Mouse (Mus musculus): ENCODE measurements at regions not wholly inside any gene's neighbourhood (a gene's known extent, or its start where the extent isn't known, plus 50 kb on each side); places are given as distances from the start of the nearest gene placed in this dataset.

DNA sequence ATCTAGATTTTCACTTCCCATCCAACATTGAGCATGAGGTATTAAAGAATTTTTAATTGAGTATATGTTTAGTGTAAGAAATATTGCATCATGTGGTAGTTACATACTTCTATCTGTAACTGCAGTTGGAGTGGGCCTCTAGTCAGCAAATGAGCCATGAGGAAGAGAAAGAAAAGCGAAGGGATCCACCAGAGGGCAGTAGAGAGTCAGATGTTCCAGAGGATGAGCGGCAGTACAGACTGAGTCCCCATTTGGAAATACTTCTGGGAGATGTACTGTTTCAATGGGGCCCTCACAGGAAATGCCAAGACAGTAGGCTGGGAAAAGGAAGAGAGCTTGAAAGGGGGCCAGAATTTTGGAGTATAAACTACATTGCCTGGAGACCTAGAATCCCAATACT, 221.2 kb downstream of the Myh15 start:
- H3K4me1 ChIP-seq (ENCODE audit: control insufficient read depth, insufficient read depth, low read length), result no peaks in the 10 kb centered on the region
- ATAC-seq (ENCODE audit: insufficient number of reproducible peaks, low FRiP score, low TSS enrichment, low read depth) (peak; percentile 47; the same call in 1 of the 2 replicates), DNase-seq (ENCODE audit: low spot score) (peak; percentile 83)
- H3K9me3 ChIP-seq (ENCODE audit: control insufficient read depth, low read length), result no peaks in the 10 kb centered on the region
- H3K36me3 ChIP-seq (ENCODE audit: control insufficient read depth, insufficient read depth, low read length), result no peaks in the 10 kb centered on the region
- no peak overlapping the region for H3K27ac ChIP-seq (replicated peaks; ENCODE audit: low read depth, low read length)
- H3K9ac ChIP-seq (ENCODE audit: low read length), result no peak overlapping the region
- WGBS, result 7% methylated on average over 2 of the region's 2 CpGs
- H3K4me2 ChIP-seq (ENCODE audit: low read depth, severe bottlenecking), result no peak overlapping the region
- H3K4me3 ChIP-seq (ENCODE audit: low read depth, low read length), result no peak overlapping the region
- no peaks in the 10 kb centered on the region for H3K27me3 ChIP-seq (ENCODE audit: control insufficient read depth, insufficient read depth, low read length)

DNA sequence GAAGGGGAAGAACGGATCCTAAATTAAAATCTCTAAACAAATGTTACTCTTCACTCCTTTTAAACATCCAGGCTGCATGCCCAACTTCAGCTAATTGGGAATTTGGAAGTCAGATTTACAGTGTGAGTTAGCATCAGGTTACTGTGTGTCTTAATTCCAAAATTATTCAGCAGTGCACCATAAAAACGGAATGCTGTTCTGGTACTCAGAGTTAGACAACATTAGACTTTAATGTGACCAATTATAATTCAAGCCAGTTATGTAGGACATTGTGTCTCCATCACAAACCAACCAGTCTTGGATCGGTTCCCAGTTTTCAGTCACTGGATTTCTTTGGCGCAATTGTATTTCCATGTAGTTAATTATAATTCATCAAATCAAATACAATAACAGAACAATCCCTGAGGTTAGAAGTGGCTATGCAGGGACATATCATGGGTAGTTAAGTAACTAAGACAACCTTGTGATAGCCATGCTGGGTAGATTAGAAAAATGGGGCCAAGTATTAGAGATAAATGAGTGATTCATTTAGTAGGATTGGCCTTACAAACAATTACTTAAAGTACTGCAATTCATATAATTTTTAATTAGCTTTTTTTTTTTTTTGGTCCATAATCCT, 230.9 kb downstream of the Myh15 start:
- no peaks in the 10 kb centered on the region for H3K36me3 ChIP-seq (ENCODE audit: control insufficient read depth, insufficient read depth, low read length)
- H3K4me1 ChIP-seq (ENCODE audit: control insufficient read depth, insufficient read depth, low read length), result no peaks in the 10 kb centered on the region
- 84% methylated on average over 4 of the region's 4 CpGs for WGBS
- H3K9me3 ChIP-seq (ENCODE audit: control insufficient read depth, low read length), result no peaks in the 10 kb centered on the region
- no peaks in the 10 kb centered on the region for H3K27me3 ChIP-seq (ENCODE audit: control insufficient read depth, insufficient read depth, low read length)
- no peak for DNase-seq (ENCODE audit: low spot score)
- H3K27ac ChIP-seq (replicated peaks; ENCODE audit: low read depth, low read length), result no peak overlapping the region
- H3K9ac ChIP-seq (ENCODE audit: low read length), result no peak overlapping the region
- no peak overlapping the region for H3K4me3 ChIP-seq (ENCODE audit: low read depth, low read length)
- H3K4me2 ChIP-seq (ENCODE audit: low read depth, severe bottlenecking), result no peak overlapping the region
- ATAC-seq (ENCODE audit: insufficient number of reproducible peaks, low FRiP score, low TSS enrichment, low read depth), result no peak

DNA sequence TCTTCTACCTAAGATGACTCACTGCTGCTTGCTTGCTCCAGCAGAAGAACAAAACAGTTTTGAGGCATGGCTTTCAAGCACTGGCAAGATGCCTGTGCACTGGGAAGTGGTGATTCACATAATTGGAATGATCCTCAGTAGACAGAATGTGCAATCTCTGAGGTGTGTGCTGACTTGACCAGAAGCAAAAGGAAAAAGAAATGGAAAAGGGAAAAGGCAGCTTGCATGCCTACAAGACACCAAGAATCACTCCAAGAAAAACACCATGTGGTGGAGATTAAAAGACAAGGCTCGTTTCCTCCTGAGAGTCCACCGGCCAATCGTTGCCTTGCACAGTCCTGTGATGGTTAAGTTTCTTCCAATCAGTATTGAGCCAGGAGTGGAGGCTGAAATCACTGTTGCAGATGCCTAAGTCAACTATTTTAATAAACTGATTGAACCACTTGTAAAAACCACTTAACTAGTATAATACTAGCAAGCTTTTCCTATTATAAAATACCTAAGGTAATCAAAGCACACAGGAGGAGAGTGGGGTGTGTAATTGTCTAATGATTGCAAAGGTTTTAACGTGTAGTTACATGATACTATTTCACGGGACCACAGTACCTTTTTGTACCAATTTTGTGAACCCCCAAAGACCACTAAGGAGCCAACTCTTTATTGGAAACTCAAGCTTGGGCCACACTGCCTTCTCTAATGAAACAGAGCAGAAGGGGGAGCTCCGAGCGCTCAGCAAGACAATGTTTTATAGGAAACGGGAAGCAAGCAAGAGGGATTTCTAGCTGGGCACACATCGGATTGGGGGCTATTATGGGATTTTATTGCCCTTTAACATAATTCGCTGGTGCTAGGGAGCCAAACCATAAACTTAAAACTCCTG, 232.2 kb downstream of the Myh15 start:
- H3K27me3 ChIP-seq (ENCODE audit: control insufficient read depth, insufficient read depth, low read length), result no peaks in the 10 kb centered on the region
- H3K4me1 ChIP-seq (ENCODE audit: control insufficient read depth, insufficient read depth, low read length), result no peaks in the 10 kb centered on the region
- peak; percentile 74 for ATAC-seq (ENCODE audit: insufficient number of reproducible peaks, low FRiP score, low TSS enrichment, low read depth)
- no peak overlapping the region for H3K27ac ChIP-seq (replicated peaks; ENCODE audit: low read depth, low read length)
- no peak overlapping the region for H3K4me2 ChIP-seq (ENCODE audit: low read depth, severe bottlenecking)
- no peaks in the 10 kb centered on the region for H3K9me3 ChIP-seq (ENCODE audit: control insufficient read depth, low read length)
- DNase-seq (ENCODE audit: low spot score), result peak; percentile 24
- WGBS, result 47% methylated on average over 10 of the region's 10 CpGs
- H3K9ac ChIP-seq (ENCODE audit: low read length), result no peak overlapping the region
- H3K36me3 ChIP-seq (ENCODE audit: control insufficient read depth, insufficient read depth, low read length), result no peaks in the 10 kb centered on the region
- no peak overlapping the region for H3K4me3 ChIP-seq (ENCODE audit: low read depth, low read length)

DNA sequence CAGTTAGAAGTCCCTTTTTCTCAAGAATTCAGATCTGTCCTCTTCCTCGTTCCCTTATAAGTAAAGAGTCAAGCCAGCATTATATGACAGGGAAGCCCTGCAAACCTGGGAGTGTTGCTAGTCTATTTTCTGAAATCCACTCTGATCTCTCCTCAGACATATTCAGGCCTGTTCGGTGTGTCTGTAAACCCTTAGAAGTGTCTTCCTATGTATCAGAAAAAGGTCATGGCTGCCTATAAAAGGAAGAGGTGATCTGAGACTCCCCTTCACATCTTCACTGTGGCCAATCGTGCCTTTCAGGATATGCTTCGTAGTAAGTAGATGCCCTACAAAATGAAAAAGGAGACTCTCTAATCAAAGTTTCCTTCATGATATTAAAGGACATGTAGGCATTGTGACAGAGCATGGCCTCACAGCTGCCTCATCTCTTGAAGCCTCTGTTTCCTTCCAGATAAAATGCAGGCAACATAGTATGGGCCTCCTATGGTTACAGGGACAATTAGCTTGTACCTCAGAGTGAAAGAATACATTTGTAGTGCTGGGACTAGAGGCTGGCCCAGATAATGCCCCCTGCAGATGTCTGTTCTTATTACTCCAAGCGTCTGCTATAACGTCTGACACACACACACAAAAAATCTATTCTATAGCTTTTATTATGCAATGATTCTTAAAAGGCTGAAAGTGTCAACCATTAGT, 246.5 kb downstream of the Myh15 start:
- 86% methylated on average over 6 of the region's 6 CpGs for WGBS
- Histone ChIP-seq H3K9me3 (ENCODE audit: control insufficient read depth, low read length) (no peaks in the 10 kb centered on the region), H3K4me3 (ENCODE audit: low read depth, low read length) (no peak overlapping the region), H3K27me3 (ENCODE audit: control insufficient read depth, insufficient read depth, low read length) (no peaks in the 10 kb centered on the region), H3K36me3 (ENCODE audit: control insufficient read depth, insufficient read depth, low read length) (no peaks in the 10 kb centered on the region), H3K4me1 (ENCODE audit: control insufficient read depth, insufficient read depth, low read length) (no peaks in the 10 kb centered on the region), H3K9ac (ENCODE audit: low read length) (no peak overlapping the region), H3K27ac (replicated peaks; ENCODE audit: low read depth, low read length) (no peak overlapping the region), H3K4me2 (ENCODE audit: low read depth, severe bottlenecking) (no peak overlapping the region)
- DNase-seq (ENCODE audit: low spot score) (no peak), ATAC-seq (ENCODE audit: insufficient number of reproducible peaks, low FRiP score, low TSS enrichment, low read depth) (no peak)

DNA sequence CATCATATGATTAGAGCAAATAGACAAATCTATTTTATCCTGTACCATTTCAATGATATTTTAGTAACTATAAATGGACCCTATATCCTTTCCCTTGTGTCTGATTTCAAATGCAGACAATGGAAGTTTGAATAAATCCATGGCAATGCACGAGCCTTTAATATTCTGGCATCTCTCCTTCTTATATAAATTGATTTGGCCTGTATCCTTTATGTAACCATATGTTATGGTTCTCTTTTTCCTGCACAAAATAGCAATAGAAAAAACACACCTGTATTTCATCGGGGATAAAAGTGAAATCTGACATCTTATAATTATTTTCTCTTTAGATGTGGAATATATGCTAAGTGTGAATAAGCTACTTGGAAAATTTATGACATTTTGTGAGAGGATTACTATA, 247.1 kb downstream of the Myh15 start:
- ATAC-seq (ENCODE audit: insufficient number of reproducible peaks, low FRiP score, low TSS enrichment, low read depth) (no peak), DNase-seq (ENCODE audit: low spot score) (no peak)
- no peaks in the 10 kb centered on the region for H3K27me3 ChIP-seq (ENCODE audit: control insufficient read depth, insufficient read depth, low read length)
- H3K4me1 ChIP-seq (ENCODE audit: control insufficient read depth, insufficient read depth, low read length), result no peaks in the 10 kb centered on the region
- H3K9me3 ChIP-seq (ENCODE audit: control insufficient read depth, low read length), result no peaks in the 10 kb centered on the region
- H3K36me3 ChIP-seq (ENCODE audit: control insufficient read depth, insufficient read depth, low read length), result no peaks in the 10 kb centered on the region
- H3K4me3 ChIP-seq (ENCODE audit: low read depth, low read length), result no peak overlapping the region
- no peak overlapping the region for H3K9ac ChIP-seq (ENCODE audit: low read length)
- 86% methylated on average over 2 of the region's 2 CpGs for WGBS
- H3K4me2 ChIP-seq (ENCODE audit: low read depth, severe bottlenecking), result no peak overlapping the region
- no peak overlapping the region for H3K27ac ChIP-seq (replicated peaks; ENCODE audit: low read depth, low read length)

DNA sequence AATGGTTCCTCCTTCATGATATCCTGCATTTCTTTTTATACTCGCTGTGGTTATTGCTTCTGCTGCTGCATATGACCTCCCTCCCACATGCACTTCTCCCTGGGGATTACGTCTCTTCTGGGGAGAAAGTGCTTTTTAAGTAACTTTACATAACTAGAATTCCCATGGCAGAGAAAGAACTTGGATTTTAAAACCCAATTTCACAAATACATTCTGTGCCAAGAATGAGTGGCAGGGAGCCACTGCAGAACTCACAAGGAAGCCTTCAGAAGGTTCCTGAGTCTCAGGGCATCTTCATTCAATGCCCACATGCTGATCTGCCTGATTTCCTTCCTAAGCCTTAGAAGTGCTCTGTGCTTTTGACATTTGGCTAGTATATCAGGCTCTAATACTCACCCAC, 259.8 kb downstream of the Myh15 start:
- Histone ChIP-seq H3K4me1 (ENCODE audit: control insufficient read depth, insufficient read depth, low read length) (no peaks in the 10 kb centered on the region), H3K27ac (replicated peaks; ENCODE audit: low read depth, low read length) (no peak overlapping the region), H3K4me3 (ENCODE audit: low read depth, low read length) (no peak overlapping the region), H3K9me3 (ENCODE audit: control insufficient read depth, low read length) (no peaks in the 10 kb centered on the region), H3K4me2 (ENCODE audit: low read depth, severe bottlenecking) (no peak overlapping the region), H3K9ac (ENCODE audit: low read length) (no peak overlapping the region), H3K27me3 (ENCODE audit: control insufficient read depth, insufficient read depth, low read length) (no peaks in the 10 kb centered on the region), H3K36me3 (ENCODE audit: control insufficient read depth, insufficient read depth, low read length) (no peaks in the 10 kb centered on the region)
- no peak for ATAC-seq (ENCODE audit: insufficient number of reproducible peaks, low FRiP score, low TSS enrichment, low read depth)
- no peak for DNase-seq (ENCODE audit: low spot score)
- 79% methylated on average over 2 of the region's 2 CpGs for WGBS

DNA sequence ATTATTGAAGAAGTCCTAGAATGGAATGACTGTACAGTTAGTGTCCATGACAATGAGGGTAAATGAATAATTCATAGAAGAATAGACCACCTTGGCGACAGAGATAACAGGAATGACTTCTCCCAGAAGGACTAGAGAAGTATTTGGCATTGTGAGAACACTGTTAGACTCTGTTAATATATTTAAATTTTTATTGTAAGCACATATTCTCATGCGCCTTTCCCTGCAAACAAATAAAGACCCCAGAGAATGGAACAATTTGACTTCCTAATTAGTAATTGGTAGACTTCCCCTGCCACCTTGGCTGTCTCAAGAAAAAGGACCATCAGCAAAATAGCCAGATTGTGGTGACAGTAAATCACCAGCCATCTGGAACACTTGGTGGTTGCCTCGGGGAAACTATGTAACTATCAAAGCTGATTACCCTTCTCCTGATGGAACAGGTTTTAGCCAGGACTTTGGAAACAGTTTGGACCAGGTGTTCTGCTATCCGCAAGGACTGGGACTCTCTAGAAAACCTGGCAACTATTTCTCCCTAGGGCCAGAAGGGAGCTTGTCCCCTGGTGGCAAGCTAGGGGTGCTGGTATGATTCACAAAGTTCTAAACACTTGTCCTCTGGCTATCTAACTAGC, 261.9 kb downstream of the Myh15 start:
- H3K27me3 ChIP-seq (ENCODE audit: control insufficient read depth, insufficient read depth, low read length), result no peaks in the 10 kb centered on the region
- H3K4me2 ChIP-seq (ENCODE audit: low read depth, severe bottlenecking), result no peak overlapping the region
- DNase-seq (ENCODE audit: low spot score) (no peak), ATAC-seq (ENCODE audit: insufficient number of reproducible peaks, low FRiP score, low TSS enrichment, low read depth) (no peak)
- no peaks in the 10 kb centered on the region for H3K4me1 ChIP-seq (ENCODE audit: control insufficient read depth, insufficient read depth, low read length)
- H3K9ac ChIP-seq (ENCODE audit: low read length), result no peak overlapping the region
- H3K9me3 ChIP-seq (ENCODE audit: control insufficient read depth, low read length), result no peaks in the 10 kb centered on the region
- H3K27ac ChIP-seq (replicated peaks; ENCODE audit: low read depth, low read length), result no peak overlapping the region
- WGBS, result 68% methylated on average over 4 of the region's 4 CpGs
- no peak overlapping the region for H3K4me3 ChIP-seq (ENCODE audit: low read depth, low read length)
- no peaks in the 10 kb centered on the region for H3K36me3 ChIP-seq (ENCODE audit: control insufficient read depth, insufficient read depth, low read length)

DNA sequence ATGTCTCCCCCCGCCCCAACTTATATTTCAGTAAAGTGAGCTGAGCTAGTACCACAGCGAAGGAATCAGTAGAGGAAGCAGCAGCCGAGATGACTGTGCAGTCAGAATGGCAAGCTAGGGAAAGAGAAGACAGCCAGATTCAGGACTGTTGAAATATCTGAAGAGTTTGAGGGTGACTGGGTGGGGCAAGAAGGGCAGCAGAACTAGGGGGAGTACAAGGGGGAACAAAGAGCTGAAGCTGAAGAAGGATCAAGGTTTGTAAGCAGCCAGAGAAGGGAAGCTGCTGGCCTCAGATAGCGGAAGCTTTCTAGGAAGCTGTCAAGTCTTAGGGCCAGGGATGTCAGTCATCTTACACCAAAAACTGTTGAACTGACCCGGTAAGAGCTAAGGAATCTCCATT, 262.5 kb downstream of the Myh15 start:
- no peak overlapping the region for H3K4me2 ChIP-seq (ENCODE audit: low read depth, severe bottlenecking)
- 79% methylated on average over 5 of the region's 5 CpGs for WGBS
- no peaks in the 10 kb centered on the region for H3K9me3 ChIP-seq (ENCODE audit: control insufficient read depth, low read length)
- H3K4me1 ChIP-seq (ENCODE audit: control insufficient read depth, insufficient read depth, low read length), result no peaks in the 10 kb centered on the region
- DNase-seq (ENCODE audit: low spot score), result no peak
- H3K36me3 ChIP-seq (ENCODE audit: control insufficient read depth, insufficient read depth, low read length), result no peaks in the 10 kb centered on the region
- H3K9ac ChIP-seq (ENCODE audit: low read length), result no peak overlapping the region
- H3K27me3 ChIP-seq (ENCODE audit: control insufficient read depth, insufficient read depth, low read length), result no peaks in the 10 kb centered on the region
- H3K4me3 ChIP-seq (ENCODE audit: low read depth, low read length), result no peak overlapping the region
- ATAC-seq (ENCODE audit: insufficient number of reproducible peaks, low FRiP score, low TSS enrichment, low read depth), result no peak
- no peak overlapping the region for H3K27ac ChIP-seq (replicated peaks; ENCODE audit: low read depth, low read length)

Measured in limb, embryonic 11.5 days (tissue).